Mouse (Mus musculus) erythroblast, adult 5-6 weeks (primary cell): Measurements from ENCODE around the gene Ak3. TPM values are rescaled to one million over a fixed set of nuclear protein-coding genes. Genes with fewer than 3 reads are reported as not detected.
A peak's percentile ranks its signal among the peaks of the same experiment; 100 is the strongest.

Experiments
- ATAC-seq: replicated peaks from 2 replicates; pipeline ENCODE4 v1.8.0; 2016; ENCODE audit warnings: moderate number of reproducible peaks, mild to moderate bottlenecking, moderate TSS enrichment, inconsistent platforms; ENCODE audit not compliant: poor library complexity, low FRiP score, severe bottlenecking
- total RNA-seq, 2 experiments: library from RNA; stranded (forward) in 1 of 2; stranded (reverse) in 1 of 2; fragments of 150-400 nt in 1 of 2; fragments of 200-764, 138-1000 nt in 1 of 2; gene quantifications; 2 replicates each; pipeline versions ENCODE4 v1.2.3 to v1.2.4; 2015 to 2017; ENCODE audit warnings: low replicate concordance in 2 of 2

Gene Ak3
- total RNA-seq (2015; ENCODE audit: low replicate concordance) (10.4 and 19.4 TPM in 2 replicates), total RNA-seq (2017; ENCODE audit: low replicate concordance) (6.7 and 9.2 TPM in 2 replicates)

- peak; percentile 78 for ATAC-seq
Measured at GRCm38 (mm10) chr19:29047334-29048170, at the start of gene Ak3. Ak3 (minus strand) TSS chr19:29047961.

GRCm38 (mm10) chr19:29092194-29092593, 44.4 kb upstream of the Ak3 start:
- ATAC-seq, result peak; percentile 67; the same call in 1 of the 2 replicates

GRCm38 (mm10) chr19:29088628-29089027, 40.9 kb upstream of the Ak3 start:
- ATAC-seq, result peak; percentile 47; the same call in 1 of the 2 replicates

- no peak for ATAC-seq
Measured at GRCm38 (mm10) chr19:29074802-29075201, 27.0 kb upstream of the Ak3 start.

GRCm38 (mm10) chr19:29069195-29069594, 21.4 kb upstream of the Ak3 start:
- ATAC-seq, result no peak

- ATAC-seq, result peak; percentile 73
Measured at GRCm38 (mm10) chr19:29066981-29067471, 19.3 kb upstream of the Ak3 start.

- ATAC-seq, result peak; percentile 77
Measured at GRCm38 (mm10) chr19:29064451-29065102, 16.8 kb upstream of the Ak3 start.

- peak; percentile 72 for ATAC-seq
Measured at GRCm38 (mm10) chr19:29063577-29064363, 16.0 kb upstream of the Ak3 start.

GRCm38 (mm10) chr19:29063009-29063408, 15.2 kb upstream of the Ak3 start:
- no peak for ATAC-seq

GRCm38 (mm10) chr19:29060299-29060698, 12.5 kb upstream of the Ak3 start:
- no peak for ATAC-seq

- no peak for ATAC-seq
Measured at GRCm38 (mm10) chr19:29059688-29060087, 11.9 kb upstream of the Ak3 start.

GRCm38 (mm10) chr19:29058741-29059140, 11.0 kb upstream of the Ak3 start:
- no peak for ATAC-seq

- no peak for ATAC-seq
Measured at GRCm38 (mm10) chr19:29055469-29055868, 7.7 kb upstream of the Ak3 start.

GRCm38 (mm10) chr19:29054594-29054993, 6.8 kb upstream of the Ak3 start:
- no peak for ATAC-seq

- ATAC-seq, result no peak
Measured at GRCm38 (mm10) chr19:29052786-29053185, 5.0 kb upstream of the Ak3 start.

- no peak for ATAC-seq
Measured at GRCm38 (mm10) chr19:29050186-29050980, 2.6 kb upstream of the Ak3 start.

- no peak for ATAC-seq
Measured at GRCm38 (mm10) chr19:29049401-29050075, 1.8 kb upstream of the Ak3 start.

GRCm38 (mm10) chr19:29046961-29047333, 814 bp downstream of the Ak3 start:
- ATAC-seq, result no peak
